Mouse (Mus musculus) splenic B cell, adult 2 months (primary cell): ENCODE results near the gene Pfkfb4.

Experiments used
- DNase-seq: peaks from one replicate; pipeline ENCODE4 v3.0.0-alpha.2; 2011; ENCODE audit warnings: low read depth, low spot score
- H3K27me3 ChIP-seq: 2 replicates; pipeline ENCODE4 v1.6.1; 2012; ENCODE audit warnings: mild to moderate bottlenecking, low read length, moderate library complexity, mixed read lengths; ENCODE audit not compliant: control insufficient read depth, poor library complexity, insufficient read depth, severe bottlenecking
- H3K36me3 ChIP-seq: 2 replicates; pipeline ENCODE4 v1.6.1; 2012; ENCODE audit warnings: mild to moderate bottlenecking, low read length, moderate library complexity, mixed read lengths; ENCODE audit not compliant: control insufficient read depth, poor library complexity, insufficient read depth, severe bottlenecking

Gene Pfkfb4

GRCm38 (mm10) chr9:109008994-109009635, 17.5 kb downstream of the Pfkfb4 start:
- Histone ChIP-seq H3K27me3 (no peaks in the 10 kb centered on the region; the same call in 1 of the 2 replicates), H3K36me3 (0 out of 2 replicates have a peak, but pooled peaks cover 3% of the 10 kb centered on the region)
- no peak for DNase-seq

- Histone ChIP-seq H3K36me3 (0 out of 2 replicates have a peak, but pooled peaks cover 3% of the 10 kb centered on the region), H3K27me3 (no peaks in the 10 kb centered on the region)
- DNase-seq: no peak
These were observed 18.2 kb downstream of the Pfkfb4 start for GRCm38 (mm10) chr9:109009636-109010315.

DNA sequence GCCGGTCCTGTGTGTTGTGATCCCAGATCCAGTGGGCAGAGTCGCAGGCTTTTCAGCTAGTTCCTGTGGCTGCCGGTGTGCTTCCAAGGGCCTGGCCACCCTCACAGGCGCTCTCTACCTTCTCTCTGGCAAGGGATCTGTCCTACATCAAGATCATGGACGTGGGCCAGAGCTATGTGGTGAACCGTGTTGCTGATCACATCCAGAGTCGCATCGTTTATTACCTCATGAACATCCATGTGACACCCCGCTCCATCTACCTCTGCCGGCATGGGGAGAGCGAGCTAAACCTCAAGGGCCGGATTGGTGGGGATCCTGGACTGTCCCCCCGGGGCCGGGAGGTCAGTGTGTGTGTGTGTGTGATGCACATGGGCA, 18.7 kb downstream of the Pfkfb4 start:
- 0 out of 2 replicates have a peak, but pooled peaks cover 3% of the 10 kb centered on the region for H3K36me3 ChIP-seq
- H3K27me3 ChIP-seq: no peaks in the 10 kb centered on the region
- no peak for DNase-seq

DNA sequence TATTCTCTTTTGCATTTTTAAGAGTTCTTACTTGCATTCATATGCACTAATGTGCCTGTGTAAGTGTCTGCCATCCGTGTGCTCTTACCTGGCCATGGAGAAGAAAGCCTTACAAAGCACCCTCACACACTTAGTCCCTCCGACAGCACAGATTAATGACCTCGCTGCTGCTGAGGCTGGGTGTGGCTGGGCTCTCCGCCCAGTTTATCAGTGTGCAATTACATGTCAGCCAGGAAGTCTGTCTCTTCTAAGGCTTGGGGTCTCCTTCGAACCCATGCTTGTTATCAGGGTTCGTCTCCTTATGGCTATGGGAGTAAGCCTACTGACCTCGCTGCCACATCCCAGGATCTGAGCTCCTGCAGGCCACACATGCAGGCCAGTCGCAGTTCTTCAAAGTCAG, 23.8 kb downstream of the Pfkfb4 start:
- H3K36me3 ChIP-seq: no peaks in the 10 kb centered on the region
- no peak for DNase-seq
- H3K27me3 ChIP-seq: no peaks in the 10 kb centered on the region

DNA sequence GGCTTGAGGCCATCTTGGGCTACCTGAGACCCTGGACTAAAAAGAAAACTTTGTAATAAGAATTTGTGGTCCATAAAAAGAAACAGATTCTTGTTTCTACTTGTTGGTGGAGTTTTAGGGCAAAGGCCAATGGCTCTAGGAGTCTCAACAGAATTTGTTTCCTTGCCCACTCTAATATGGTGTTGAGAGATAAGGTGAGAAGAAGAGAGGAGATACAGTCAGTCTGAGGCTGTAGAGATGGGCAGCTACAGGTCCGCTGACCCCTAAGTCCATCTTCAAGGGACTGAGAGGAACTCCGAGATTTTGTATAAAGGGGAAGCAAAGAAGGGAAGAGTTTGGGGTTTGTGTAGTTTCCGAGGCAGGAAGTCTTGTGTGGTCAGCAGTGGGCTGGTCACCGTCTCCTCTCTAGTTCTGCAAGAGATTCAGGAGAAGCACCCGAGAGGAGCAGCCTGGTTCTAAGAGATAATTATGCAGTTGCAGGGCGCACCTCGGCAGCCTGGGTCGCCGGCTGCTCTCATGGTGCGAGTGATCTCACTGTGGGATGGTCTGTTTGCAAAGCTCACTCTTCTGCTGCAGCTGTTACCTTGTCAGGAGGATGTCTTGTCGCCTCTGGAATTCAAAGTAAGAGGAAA, 25.5 kb downstream of the Pfkfb4 start:
- Histone ChIP-seq H3K27me3 (no peaks in the 10 kb centered on the region), H3K36me3 (no peaks in the 10 kb centered on the region)
- DNase-seq: no peak

- DNase-seq: peak; percentile 76
- Histone ChIP-seq H3K27me3 (no peaks in the 10 kb centered on the region), H3K36me3 (peaks cover 3% of the 10 kb centered on the region; the same call in 1 of the 2 replicates)
These were observed 29.9 kb downstream of the Pfkfb4 start for GRCm38 (mm10) chr9:109021428-109021827.

- no peaks in the 10 kb centered on the region for H3K27me3 ChIP-seq
- peak; percentile 57 for DNase-seq
- peaks cover 3% of the 10 kb centered on the region; the same call in 1 of the 2 replicates for H3K36me3 ChIP-seq
These were observed 31.5 kb downstream of the Pfkfb4 start for GRCm38 (mm10) chr9:109022866-109023685.

GRCm38 (mm10) chr9:109027521-109027920, 35.9 kb downstream of the Pfkfb4 start:
- Histone ChIP-seq H3K27me3 (no peaks in the 10 kb centered on the region), H3K36me3 (peaks cover 3% of the 10 kb centered on the region)
- no peak for DNase-seq

- DNase-seq: no peak
- no peaks in the 10 kb centered on the region for H3K27me3 ChIP-seq
- H3K36me3 ChIP-seq: peaks cover 3% of the 10 kb centered on the region
These were observed 36.8 kb downstream of the Pfkfb4 start for GRCm38 (mm10) chr9:109028421-109028820.

GRCm38 (mm10) chr9:109028919-109029318, 37.3 kb downstream of the Pfkfb4 start:
- peaks cover 3% of the 10 kb centered on the region for H3K36me3 ChIP-seq
- H3K27me3 ChIP-seq: no peaks in the 10 kb centered on the region
- no peak for DNase-seq

- Histone ChIP-seq H3K36me3 (peaks cover 3% of the 10 kb centered on the region), H3K27me3 (no peaks in the 10 kb centered on the region)
- DNase-seq: no peak
These were observed 38.7 kb downstream of the Pfkfb4 start for GRCm38 (mm10) chr9:109030312-109030711.

DNA sequence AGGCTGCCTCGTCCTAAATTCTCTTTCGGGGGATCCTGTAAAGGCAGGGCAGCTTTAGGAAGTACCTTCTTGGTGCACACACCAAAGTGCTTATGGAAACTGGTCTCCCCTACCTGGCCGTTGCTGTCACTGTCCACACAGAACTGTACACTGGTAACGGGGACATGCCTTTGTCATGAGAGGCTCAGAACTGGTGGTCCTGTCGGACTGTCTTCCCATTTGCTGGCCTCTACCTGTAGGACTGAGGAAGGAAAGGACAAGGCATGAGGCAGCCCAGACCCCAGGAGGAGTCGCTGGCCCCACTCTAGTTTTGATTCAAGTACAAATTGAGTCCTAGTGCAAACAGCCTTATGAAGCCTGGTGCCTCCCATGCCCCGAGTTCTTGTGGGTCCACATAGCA, 39.4 kb downstream of the Pfkfb4 start:
- no peaks in the 10 kb centered on the region for H3K27me3 ChIP-seq
- H3K36me3 ChIP-seq: no peaks in the 10 kb centered on the region; the same call in 1 of the 2 replicates
- DNase-seq: no peak

DNA sequence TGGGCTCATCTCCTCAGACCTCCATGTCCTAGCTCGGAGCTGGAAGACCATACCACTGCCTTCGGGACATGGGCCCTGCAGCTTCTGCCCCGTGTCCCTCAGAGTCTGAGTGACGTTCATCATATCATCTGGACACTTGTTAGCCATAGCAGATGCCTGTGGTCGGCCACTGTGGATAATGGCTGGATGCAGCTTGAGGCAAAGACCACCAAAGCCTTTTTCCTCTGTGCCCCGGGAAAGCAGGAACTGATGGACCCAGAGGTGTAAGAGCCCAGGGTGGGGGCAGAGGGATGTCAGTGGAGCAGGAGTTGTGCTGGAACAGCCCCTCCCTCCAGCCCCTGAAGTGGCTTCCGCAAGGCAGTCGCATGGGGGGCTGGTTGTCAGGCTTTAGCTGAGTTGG, 40.1 kb downstream of the Pfkfb4 start:
- no peaks in the 10 kb centered on the region; the same call in 1 of the 2 replicates for H3K36me3 ChIP-seq
- H3K27me3 ChIP-seq: no peaks in the 10 kb centered on the region
- DNase-seq: no peak

DNA sequence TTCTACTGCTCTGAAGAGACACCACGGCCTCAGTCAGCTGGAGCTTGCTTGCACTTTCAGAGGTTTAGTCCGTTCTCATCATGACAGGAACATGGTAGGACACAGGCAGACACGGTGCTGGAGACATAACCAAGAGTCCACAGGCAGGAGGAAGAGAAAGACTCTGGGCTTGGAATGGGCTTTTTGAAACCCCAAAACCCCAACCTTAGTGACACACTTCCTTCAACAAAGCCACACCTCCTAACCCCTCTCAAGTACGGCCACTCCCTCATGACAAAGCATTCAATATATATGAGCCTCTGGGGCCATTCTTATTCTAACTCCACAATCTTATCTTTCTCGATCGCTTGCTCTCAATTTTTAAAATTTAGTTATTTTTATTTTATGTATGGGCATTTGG, 40.9 kb downstream of the Pfkfb4 start:
- H3K27me3 ChIP-seq: no peaks in the 10 kb centered on the region
- DNase-seq: no peak
- no peaks in the 10 kb centered on the region; the same call in 1 of the 2 replicates for H3K36me3 ChIP-seq
